Mouse (Mus musculus) forebrain, embryonic 14.5 days (tissue): ENCODE measurements around the gene Polr1b. TPM values are rescaled to one million over a fixed set of nuclear protein-coding genes. Genes with fewer than 3 reads are reported as not detected.
A peak's percentile ranks its signal among the peaks of the same experiment; 100 is the strongest.

Experiments
- ATAC-seq: fragments of 200-750 bp; cut with Nextera tagmentation; 2 replicates; pipeline ENCODE4 v1.8.0; 2017; ENCODE audit warnings: mild to moderate bottlenecking, moderate library complexity
- DNase-seq: peaks from one replicate; pipeline ENCODE4 v3.0.0-alpha.2; 2015; ENCODE audit warnings: low spot score
- H3K27ac ChIP-seq: fragments of 300-500 bp; sonication (generic); 2 replicates; pipeline ENCODE4 v1.5.1; 2014; ENCODE audit warnings: low read depth, mild to moderate bottlenecking, control low read depth, low read length, moderate library complexity
- H3K27me3 ChIP-seq: fragments of 300-500 bp; sonication (generic); replicated peaks from 2 replicates; pipeline ENCODE4 v1.6.1; 2014; ENCODE audit warnings: low read length, control low read depth, mixed read lengths; ENCODE audit not compliant: control insufficient read depth, insufficient read depth
- H3K36me3 ChIP-seq: fragments of 300-500 bp; sonication (generic); 2 replicates; pipeline ENCODE4 v1.6.1; 2014; ENCODE audit warnings: low read length, control low read depth; ENCODE audit not compliant: control insufficient read depth, insufficient read depth
- H3K4me1 ChIP-seq: fragments of 300-500 bp; sonication (generic); 2 replicates; pipeline ENCODE4 v1.6.1; 2014; ENCODE audit warnings: antibody characterized with exemption, low read length, control low read depth; ENCODE audit not compliant: control insufficient read depth, insufficient read depth
- H3K4me2 ChIP-seq: fragments of 300-500 bp; sonication (generic); 2 replicates; pipeline ENCODE4 v1.6.1; 2014; ENCODE audit warnings: mild to moderate bottlenecking, control low read depth, low read length
- H3K4me3 ChIP-seq: fragments of 300-500 bp; sonication (generic); 2 replicates; pipeline ENCODE4 v1.5.1; 2014; ENCODE audit warnings: low read depth, low read length, control low read depth
- H3K9ac ChIP-seq: fragments of 300-500 bp; sonication (generic); 2 replicates; pipeline ENCODE4 v1.6.1; 2014; ENCODE audit warnings: mild to moderate bottlenecking, low read length, control low read depth, moderate library complexity
- H3K9me3 ChIP-seq: fragments of 300-500 bp; sonication (generic); replicated peaks from 2 replicates; pipeline ENCODE4 v1.6.1; 2016; ENCODE audit warnings: low read length, control low read depth, mixed read lengths; ENCODE audit not compliant: control insufficient read depth
- WGBS: fragments of 180-500 bp; shearing (Covaris S2); extraction: QIAGEN DNeasy Blood & Tissue Kit; methylation state at CpG from one replicate; pipeline ENCODE4 v1.1.7; 2014; 5-methylcytosine and 5-hydroxymethylcytosine counted together
- polyA plus RNA-seq: library from polyadenylated mRNA; unstranded; fragments of >200 nt; fragmentation: Nextera tagmentation; extraction: Ambion mirVana; gene quantifications from 2 replicates; pipeline ENCODE4 v1.2.1, GENCODE M21; 2014

Polr1b gene
- polyA plus RNA-seq, 1 experiment from 2014 or later = 5.9 TPM

GRCm38 (mm10) chr2:129129987-129130545, 29.3 kb downstream of the Polr1b start:
- no peaks in the 10 kb centered on the region for H3K27me3 ChIP-seq
- ATAC-seq (peak; percentile 45), DNase-seq (peak; percentile 13)
- H3K4me1 ChIP-seq = peaks cover 8% of the 10 kb centered on the region; the same call in 1 of the 2 replicates
- peaks cover 35% of the 10 kb centered on the region for H3K36me3 ChIP-seq
- H3K9me3 ChIP-seq = peaks cover 6% of the 10 kb centered on the region; the same call in 1 of the 2 replicates
- H3K9ac ChIP-seq = peak overlapping the region; percentile 70
- peak overlapping the region; percentile 72 for H3K4me2 ChIP-seq
- H3K4me3 ChIP-seq = peak overlapping the region; percentile 63
- peak overlapping the region; percentile 87 for H3K27ac ChIP-seq
- 35% methylated on average over 18 of the region's 18 CpGs for WGBS

GRCm38 (mm10) chr2:129130776-129131175, 30.0 kb downstream of the Polr1b start:
- H3K27ac ChIP-seq = no peak overlapping the region
- H3K36me3 ChIP-seq = peaks cover 28% of the 10 kb centered on the region
- peaks cover 6% of the 10 kb centered on the region; the same call in 1 of the 2 replicates for H3K9me3 ChIP-seq
- peak overlapping the region; percentile 70; the same call in 1 of the 2 replicates for H3K9ac ChIP-seq
- no peak for DNase-seq
- 96% methylated on average over 2 of the region's 2 CpGs for WGBS
- H3K4me1 ChIP-seq = peaks cover 8% of the 10 kb centered on the region; the same call in 1 of the 2 replicates
- H3K27me3 ChIP-seq = no peaks in the 10 kb centered on the region
- peak overlapping the region; percentile 72 for H3K4me2 ChIP-seq
- ATAC-seq = no peak
- H3K4me3 ChIP-seq = no peak overlapping the region

- no peak for ATAC-seq
- H3K36me3 ChIP-seq = peaks cover 15% of the 10 kb centered on the region
- no peak overlapping the region for H3K4me2 ChIP-seq
- no peak overlapping the region for H3K9ac ChIP-seq
- H3K27ac ChIP-seq = no peak overlapping the region
- H3K9me3 ChIP-seq = peaks cover 6% of the 10 kb centered on the region; the same call in 1 of the 2 replicates
- peaks cover 8% of the 10 kb centered on the region; the same call in 1 of the 2 replicates for H3K4me1 ChIP-seq
- WGBS = 95% methylated on average over 7 of the region's 7 CpGs
- no peak for DNase-seq
- H3K4me3 ChIP-seq = no peak overlapping the region
- H3K27me3 ChIP-seq = no peaks in the 10 kb centered on the region
These were observed 31.4 kb downstream of the Polr1b start for GRCm38 (mm10) chr2:129132231-129132630.

GRCm38 (mm10) chr2:129133006-129133805, 32.4 kb downstream of the Polr1b start:
- Histone ChIP-seq H3K9ac (no peak overlapping the region), H3K4me2 (no peak overlapping the region), H3K9me3 (peaks cover 6% of the 10 kb centered on the region; the same call in 1 of the 2 replicates), H3K27me3 (no peaks in the 10 kb centered on the region), H3K4me3 (no peak overlapping the region), H3K4me1 (peaks cover 8% of the 10 kb centered on the region; the same call in 1 of the 2 replicates), H3K36me3 (peaks cover 13% of the 10 kb centered on the region), H3K27ac (no peak overlapping the region)
- DNase-seq (no peak), ATAC-seq (no peak)
- 96% methylated on average over 14 of the region's 14 CpGs for WGBS

GRCm38 (mm10) chr2:129139906-129140305, 39.1 kb downstream of the Polr1b start:
- Histone ChIP-seq H3K4me2 (no peak overlapping the region), H3K4me3 (no peak overlapping the region), H3K4me1 (no peaks in the 10 kb centered on the region), H3K9me3 (no peaks in the 10 kb centered on the region), H3K27me3 (no peaks in the 10 kb centered on the region), H3K27ac (peak overlapping the region; percentile 77), H3K36me3 (no peaks in the 10 kb centered on the region), H3K9ac (no peak overlapping the region)
- WGBS = 59% methylated on average over 10 of the region's 10 CpGs
- ATAC-seq (no peak), DNase-seq (peak; percentile 72)

GRCm38 (mm10) chr2:129148836-129149235, 48.0 kb downstream of the Polr1b start:
- H3K27me3 ChIP-seq = no peaks in the 10 kb centered on the region
- DNase-seq (peak; percentile 26), ATAC-seq (no peak)
- H3K4me2 ChIP-seq = no peak overlapping the region
- H3K9me3 ChIP-seq = no peaks in the 10 kb centered on the region
- no peaks in the 10 kb centered on the region for H3K36me3 ChIP-seq
- WGBS = 25% methylated on average over 2 of the region's 2 CpGs
- H3K9ac ChIP-seq = no peak overlapping the region
- no peak overlapping the region for H3K4me3 ChIP-seq
- H3K27ac ChIP-seq = no peak overlapping the region
- no peaks in the 10 kb centered on the region for H3K4me1 ChIP-seq

- Histone ChIP-seq H3K27ac (no peak overlapping the region; the same call in 1 of the 2 replicates), H3K9ac (no peak overlapping the region), H3K36me3 (no peaks in the 10 kb centered on the region), H3K4me2 (no peak overlapping the region), H3K4me3 (no peak overlapping the region), H3K9me3 (no peaks in the 10 kb centered on the region), H3K27me3 (no peaks in the 10 kb centered on the region), H3K4me1 (no peaks in the 10 kb centered on the region)
- WGBS = 92% methylated on average over 5 of the region's 5 CpGs
- no peak for ATAC-seq
- DNase-seq = no peak
These were observed 49.6 kb downstream of the Polr1b start for GRCm38 (mm10) chr2:129150386-129150785.

GRCm38 (mm10) chr2:129151111-129151510, 50.3 kb downstream of the Polr1b start:
- 65% methylated on average over 9 of the region's 9 CpGs for WGBS
- Histone ChIP-seq H3K4me3 (no peak overlapping the region), H3K4me2 (no peak overlapping the region), H3K27me3 (no peaks in the 10 kb centered on the region), H3K27ac (peak overlapping the region; percentile 39; the same call in 1 of the 2 replicates), H3K36me3 (no peaks in the 10 kb centered on the region), H3K4me1 (no peaks in the 10 kb centered on the region), H3K9ac (no peak overlapping the region), H3K9me3 (no peaks in the 10 kb centered on the region)
- DNase-seq (peak; percentile 63), ATAC-seq (peak; percentile 58; the same call in 1 of the 2 replicates)

GRCm38 (mm10) chr2:129152751-129153150, 52.0 kb downstream of the Polr1b start:
- Histone ChIP-seq H3K4me3 (no peak overlapping the region), H3K4me1 (no peaks in the 10 kb centered on the region), H3K9me3 (no peaks in the 10 kb centered on the region), H3K9ac (no peak overlapping the region), H3K4me2 (no peak overlapping the region), H3K27me3 (no peaks in the 10 kb centered on the region), H3K27ac (no peak overlapping the region), H3K36me3 (no peaks in the 10 kb centered on the region)
- no peak for DNase-seq
- WGBS = 90% methylated on average over 1 of the region's 1 CpGs
- ATAC-seq = no peak
